Mouse (Mus musculus) neural tube, embryonic 12.5 days (tissue): Measurements from ENCODE around the gene Rdh5. TPM values are rescaled to one million over a fixed set of nuclear protein-coding genes. Genes with fewer than 3 reads are reported as not detected.

Experiments
- ATAC-seq: fragments of 200-750 bp; cut with Nextera tagmentation; 2 replicates; pipeline ENCODE4 v1.8.0; 2017; ENCODE audit warnings: low read depth, mild to moderate bottlenecking, moderate TSS enrichment, moderate library complexity; ENCODE audit not compliant: low FRiP score
- H3K27ac ChIP-seq: fragments of 300-500 bp; sonication (generic); 2 replicates; pipeline ENCODE4 v1.5.1; 2016
- H3K27me3 ChIP-seq: fragments of 300-500 bp; sonication (generic); replicated peaks from 2 replicates; pipeline ENCODE4 v1.6.1; 2016; ENCODE audit warnings: mild to moderate bottlenecking
- H3K36me3 ChIP-seq: fragments of 300-500 bp; sonication (generic); 2 replicates; pipeline ENCODE4 v1.6.1; 2016; ENCODE audit warnings: mild to moderate bottlenecking
- H3K4me1 ChIP-seq: fragments of 300-500 bp; sonication (generic); 2 replicates; pipeline ENCODE4 v1.6.1; 2016
- H3K4me2 ChIP-seq: fragments of 300-500 bp; sonication (generic); replicated peaks from 2 replicates; pipeline ENCODE4 v1.6.1; 2016; ENCODE audit warnings: mild to moderate bottlenecking
- H3K4me3 ChIP-seq: fragments of 300-500 bp; sonication (generic); 2 replicates; pipeline ENCODE4 v1.5.1; 2016
- H3K9ac ChIP-seq: fragments of 300-500 bp; sonication (generic); 2 replicates; pipeline ENCODE4 v1.6.1; 2016; ENCODE audit warnings: mild to moderate bottlenecking
- H3K9me3 ChIP-seq: fragments of 300-500 bp; sonication (generic); 2 replicates; pipeline ENCODE4 v1.6.1; 2016; ENCODE audit warnings: mild to moderate bottlenecking
- WGBS: fragments of 180-500 bp; shearing (Covaris S2); methylation state at CpG from one replicate; pipeline ENCODE4 v1.1.7; 2016; 5-methylcytosine and 5-hydroxymethylcytosine counted together
- polyA plus RNA-seq: library from polyadenylated mRNA; unstranded; fragments of >200 nt; fragmentation: Nextera tagmentation; extraction: Ambion mirVana; gene quantifications from 2 replicates; pipeline ENCODE4 v1.2.1, GENCODE M21; 2016

Rdh5 gene
- polyA plus RNA-seq: 13.5 and 15.7 TPM in 2 replicates

- WGBS: 8% methylated on average over 1 of the region's 1 CpGs
- H3K4me2 ChIP-seq: peak within 1 kb of the TSS; percentile 67
- peak within 1 kb of the TSS; percentile 84 for H3K4me3 ChIP-seq
Measured at GRCm38 (mm10) chr10:128922822-128923012, at the start of gene Rdh5. Gene Rdh5, minus strand, starts transcription at chr10:128922888.

GRCm38 (mm10) chr10:128970740-128971250 is 48.1 kb upstream of the Rdh5 start:
- Histone ChIP-seq H3K9me3 (no peaks in the 10 kb centered on the region), H3K27ac (no peak overlapping the region), H3K9ac (no peak overlapping the region), H3K4me1 (no peaks in the 10 kb centered on the region), H3K27me3 (no peaks in the 10 kb centered on the region), H3K36me3 (no peaks in the 10 kb centered on the region), H3K4me2 (no peak overlapping the region), H3K4me3 (no peak overlapping the region)
- ATAC-seq: no peak
- 53% methylated on average over 1 of the region's 1 CpGs for WGBS

More at GRCm38 (mm10) chr10:128922822-128923012, at the start of gene Rdh5:
- peak within 1 kb of the TSS; percentile 76 for H3K9ac ChIP-seq
- no peaks in the 10 kb centered on the region for H3K27me3 ChIP-seq
- peaks cover 35% of the 10 kb centered on the region for H3K4me1 ChIP-seq
- ATAC-seq: no peak
- peak within 1 kb of the TSS; percentile 78 for H3K27ac ChIP-seq
- peaks cover 5% of the 10 kb centered on the region; the same call in 1 of the 2 replicates for H3K36me3 ChIP-seq
- no peaks in the 10 kb centered on the region for H3K9me3 ChIP-seq

DNA sequence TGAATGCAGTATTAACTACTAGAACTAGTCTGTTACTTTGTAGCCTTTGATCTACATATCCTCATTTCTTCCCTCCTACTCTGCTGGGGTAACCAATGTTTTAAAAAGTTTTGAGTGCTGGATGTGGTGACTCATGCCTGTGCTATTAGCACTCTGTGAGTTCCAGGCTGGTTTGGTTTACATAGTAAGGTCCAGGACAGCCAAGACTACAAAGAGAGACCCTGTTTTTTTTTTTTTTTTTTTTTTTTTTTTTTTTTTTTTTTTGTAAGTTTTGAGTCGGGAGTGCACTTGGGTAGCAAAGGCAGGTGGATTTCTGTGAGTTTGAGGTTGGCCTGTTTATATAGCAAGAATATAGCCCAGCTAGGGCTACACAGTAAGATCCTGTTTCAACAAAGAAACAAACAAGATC is 45.7 kb upstream of the Rdh5 start:
- no peaks in the 10 kb centered on the region for H3K36me3 ChIP-seq
- ATAC-seq: no peak
- H3K4me3 ChIP-seq: no peak overlapping the region
- H3K9ac ChIP-seq: no peak overlapping the region
- 44% methylated on average over 1 of the region's 1 CpGs for WGBS
- H3K9me3 ChIP-seq: no peaks in the 10 kb centered on the region
- no peaks in the 10 kb centered on the region for H3K4me1 ChIP-seq
- H3K27me3 ChIP-seq: no peaks in the 10 kb centered on the region
- H3K27ac ChIP-seq: no peak overlapping the region
- H3K4me2 ChIP-seq: no peak overlapping the region

DNA sequence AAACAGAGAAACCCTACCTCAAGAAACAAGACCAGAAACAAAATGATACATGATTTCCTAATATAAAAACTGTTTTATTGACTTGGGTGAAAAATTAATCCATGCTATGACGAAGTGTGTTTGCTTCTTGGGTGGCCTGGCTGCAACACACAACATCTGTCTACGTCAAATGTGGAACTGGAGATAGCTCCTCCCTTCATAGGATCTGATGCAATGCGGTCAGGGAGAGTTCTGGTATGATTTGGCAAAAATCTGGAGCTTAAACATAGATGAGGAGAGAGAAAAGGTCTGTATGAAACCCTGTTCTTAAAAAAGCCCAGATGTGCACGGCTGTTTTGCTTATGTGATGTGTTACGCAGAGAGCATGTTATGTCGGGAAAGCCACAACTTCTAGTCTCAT is 43.2 kb upstream of the Rdh5 start:
- Histone ChIP-seq H3K9ac (no peak overlapping the region), H3K4me2 (no peak overlapping the region), H3K27me3 (no peaks in the 10 kb centered on the region), H3K4me1 (no peaks in the 10 kb centered on the region), H3K27ac (no peak overlapping the region), H3K9me3 (no peaks in the 10 kb centered on the region), H3K4me3 (no peak overlapping the region), H3K36me3 (no peaks in the 10 kb centered on the region)
- WGBS: 91% methylated on average over 6 of the region's 6 CpGs
- no peak for ATAC-seq

GRCm38 (mm10) chr10:128964961-128965360 is 42.3 kb upstream of the Rdh5 start:
- H3K9ac ChIP-seq: no peak overlapping the region
- no peak overlapping the region for H3K4me2 ChIP-seq
- H3K9me3 ChIP-seq: no peaks in the 10 kb centered on the region
- H3K27me3 ChIP-seq: no peaks in the 10 kb centered on the region
- no peak overlapping the region for H3K27ac ChIP-seq
- ATAC-seq: no peak
- H3K4me1 ChIP-seq: no peaks in the 10 kb centered on the region
- WGBS: 73% methylated on average over 2 of the region's 2 CpGs
- no peak overlapping the region for H3K4me3 ChIP-seq
- no peaks in the 10 kb centered on the region for H3K36me3 ChIP-seq

- no peak for ATAC-seq
- no peak within 1 kb of the TSS for H3K4me2 ChIP-seq
- no peaks in the 10 kb centered on the region for H3K36me3 ChIP-seq
- 84% methylated on average over 12 of the region's 12 CpGs for WGBS
- H3K9me3 ChIP-seq: no peaks in the 10 kb centered on the region
- H3K9ac ChIP-seq: no peak within 1 kb of the TSS
- no peak within 1 kb of the TSS for H3K4me3 ChIP-seq
- H3K4me1 ChIP-seq: no peaks in the 10 kb centered on the region
- H3K27me3 ChIP-seq: no peaks in the 10 kb centered on the region
- H3K27ac ChIP-seq: no peak within 1 kb of the TSS
Measured at GRCm38 (mm10) chr10:128960590-128961584, 38.2 kb upstream of the Rdh5 start, which contains the start of gene Mettl7b. Gene Mettl7b, minus strand, starts transcription at chr10:128960988.

DNA sequence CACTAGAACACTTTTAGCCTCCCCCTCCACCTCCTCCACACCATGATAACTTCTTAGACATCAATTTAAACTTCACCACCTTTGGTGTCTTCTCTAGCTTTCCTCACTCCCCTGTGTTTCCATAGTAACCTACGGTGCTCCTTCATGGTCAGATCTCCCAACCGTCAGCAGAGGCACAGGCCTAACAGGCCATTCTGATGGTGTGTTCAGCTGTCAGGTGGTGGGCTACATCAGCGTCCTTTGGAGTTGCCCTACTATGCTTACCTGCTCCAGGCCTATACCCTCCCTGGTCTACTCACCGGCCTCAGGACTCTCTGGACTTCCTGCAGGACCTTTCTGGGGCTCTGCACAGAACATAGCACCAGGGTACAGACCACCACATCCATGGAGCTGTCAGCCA is 37.5 kb upstream of the Rdh5 start:
- no peak for ATAC-seq
- Histone ChIP-seq H3K9me3 (no peaks in the 10 kb centered on the region), H3K27me3 (no peaks in the 10 kb centered on the region), H3K27ac (no peak overlapping the region), H3K4me3 (no peak overlapping the region), H3K4me1 (no peaks in the 10 kb centered on the region), H3K36me3 (no peaks in the 10 kb centered on the region), H3K9ac (no peak overlapping the region), H3K4me2 (no peak overlapping the region)
- 78% methylated on average over 4 of the region's 4 CpGs for WGBS

- no peak overlapping the region for H3K9ac ChIP-seq
- H3K27ac ChIP-seq: no peak overlapping the region
- no peak overlapping the region for H3K4me3 ChIP-seq
- WGBS: 81% methylated on average over 10 of the region's 10 CpGs
- H3K4me2 ChIP-seq: no peak overlapping the region
- no peak for ATAC-seq
- no peaks in the 10 kb centered on the region for H3K4me1 ChIP-seq
- H3K36me3 ChIP-seq: no peaks in the 10 kb centered on the region
- no peaks in the 10 kb centered on the region for H3K27me3 ChIP-seq
- no peaks in the 10 kb centered on the region for H3K9me3 ChIP-seq
Measured at GRCm38 (mm10) chr10:128958340-128958739, 35.7 kb upstream of the Rdh5 start.

DNA sequence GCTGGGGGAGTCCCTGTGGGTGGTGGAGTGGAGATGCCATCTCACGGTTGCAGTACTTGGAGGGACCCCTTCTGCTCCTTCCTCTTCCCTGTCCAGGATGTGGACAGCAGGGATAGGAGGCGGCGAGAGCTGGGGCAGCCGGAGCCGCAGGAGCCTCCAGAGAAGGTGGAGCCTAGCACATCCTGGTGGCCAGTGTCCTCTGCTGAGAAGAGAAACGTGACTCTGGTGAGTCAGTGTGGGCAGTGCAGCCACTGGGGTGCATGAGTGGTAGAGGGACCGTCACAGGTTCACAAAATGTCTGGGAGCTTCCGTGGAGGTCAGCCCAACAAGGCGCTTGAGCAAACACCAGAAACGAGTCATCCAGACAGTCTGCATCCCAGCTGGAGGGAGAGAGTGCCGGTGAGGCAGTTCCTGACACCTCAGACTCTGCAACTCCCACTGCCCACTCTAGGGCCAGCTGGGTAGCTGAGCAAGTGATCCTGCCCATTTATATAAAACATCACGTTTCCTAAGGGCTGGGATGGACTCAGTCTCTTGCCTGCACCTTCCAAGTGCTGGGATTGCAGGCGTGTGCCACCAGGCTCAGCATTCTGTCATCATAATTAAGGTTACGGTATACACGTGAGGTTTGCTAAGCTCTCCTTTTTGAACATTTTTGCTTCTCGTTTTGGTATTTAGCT is 27.7 kb upstream of the Rdh5 start:
- no peak for ATAC-seq
- Histone ChIP-seq H3K27me3 (no peaks in the 10 kb centered on the region), H3K27ac (no peak overlapping the region), H3K4me2 (no peak overlapping the region), H3K4me1 (no peaks in the 10 kb centered on the region), H3K9me3 (no peaks in the 10 kb centered on the region), H3K4me3 (no peak overlapping the region), H3K9ac (no peak overlapping the region), H3K36me3 (no peaks in the 10 kb centered on the region)
- 75% methylated on average over 16 of the region's 16 CpGs for WGBS

DNA sequence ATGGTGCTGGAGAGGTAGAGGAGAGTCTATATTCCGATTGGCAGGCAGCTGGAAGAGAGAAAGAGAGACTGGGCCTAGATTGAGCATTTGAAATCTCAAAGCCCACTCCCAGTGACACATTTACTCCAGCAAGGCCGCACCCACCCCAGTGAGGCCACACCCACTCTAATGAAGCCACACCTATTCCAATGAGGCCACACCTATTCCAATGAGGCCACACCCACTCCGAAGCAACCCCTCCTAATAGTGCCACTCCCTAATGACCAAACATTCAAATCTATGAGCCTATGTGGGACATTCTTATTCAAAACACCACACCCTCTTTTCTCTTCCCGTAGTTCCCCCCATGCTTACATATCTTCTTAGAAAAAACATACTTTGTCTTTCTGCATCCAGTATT is 24.8 kb upstream of the Rdh5 start:
- 88% methylated on average over 4 of the region's 4 CpGs for WGBS
- no peak overlapping the region for H3K9ac ChIP-seq
- no peak overlapping the region for H3K4me2 ChIP-seq
- no peak for ATAC-seq
- H3K27ac ChIP-seq: no peak overlapping the region
- no peaks in the 10 kb centered on the region for H3K27me3 ChIP-seq
- H3K4me1 ChIP-seq: no peaks in the 10 kb centered on the region
- no peaks in the 10 kb centered on the region for H3K36me3 ChIP-seq
- no peaks in the 10 kb centered on the region for H3K9me3 ChIP-seq
- no peak overlapping the region for H3K4me3 ChIP-seq

DNA sequence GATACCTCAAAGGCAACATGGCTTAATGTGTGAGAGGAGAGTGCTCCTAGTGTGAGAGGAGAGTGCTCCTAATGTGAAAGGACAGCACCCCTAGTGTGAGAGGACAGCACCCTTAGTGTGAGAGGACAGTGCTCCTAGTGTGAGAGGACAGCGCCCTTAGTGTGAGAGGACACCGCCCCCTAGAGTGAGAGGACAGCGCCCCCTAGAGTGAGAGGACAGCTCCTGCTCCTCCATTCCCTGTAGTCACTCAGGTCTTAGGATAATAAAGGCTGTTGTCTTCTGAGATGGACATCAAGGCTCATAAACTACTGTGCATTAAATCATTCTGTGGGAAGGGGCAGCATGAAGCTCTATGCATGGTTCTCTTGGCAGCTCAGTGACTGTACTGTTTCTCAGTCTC is 23.0 kb upstream of the Rdh5 start:
- Histone ChIP-seq H3K9ac (no peak overlapping the region), H3K9me3 (no peaks in the 10 kb centered on the region), H3K4me3 (no peak overlapping the region), H3K4me1 (no peaks in the 10 kb centered on the region), H3K4me2 (no peak overlapping the region), H3K36me3 (no peaks in the 10 kb centered on the region), H3K27ac (no peak overlapping the region), H3K27me3 (no peaks in the 10 kb centered on the region)
- ATAC-seq: no peak
- 22% methylated on average over 3 of the region's 3 CpGs for WGBS

DNA sequence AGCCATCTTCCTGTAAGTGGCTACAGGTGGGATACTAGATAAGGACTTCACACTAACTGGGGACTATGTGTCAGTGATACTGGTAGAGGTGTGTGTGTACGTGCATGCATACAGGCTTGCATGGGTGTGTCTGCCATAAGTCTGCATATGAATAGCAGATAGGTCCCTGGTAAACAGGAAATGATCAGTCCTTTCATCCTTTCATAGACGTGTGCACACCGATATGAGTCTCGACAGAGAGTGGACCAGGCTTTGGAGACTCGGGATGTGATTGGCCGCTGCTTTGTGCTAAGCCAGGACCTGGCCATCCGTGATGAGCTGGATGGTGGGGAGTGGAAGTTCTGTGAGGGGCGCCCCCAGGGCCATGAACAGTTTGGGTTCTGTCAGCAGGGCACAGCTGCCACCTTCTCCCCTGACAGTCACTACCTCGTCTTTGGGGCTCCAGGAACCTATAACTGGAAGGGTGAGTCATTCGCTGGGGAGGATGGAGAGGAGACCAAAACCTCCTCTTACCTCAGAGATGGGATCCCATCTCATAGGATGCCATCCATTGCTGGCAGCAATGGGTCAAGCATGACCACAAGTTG is 17.9 kb upstream of the Rdh5 start:
- no peaks in the 10 kb centered on the region for H3K4me1 ChIP-seq
- ATAC-seq: no peak
- 87% methylated on average over 10 of the region's 10 CpGs for WGBS
- H3K9me3 ChIP-seq: no peaks in the 10 kb centered on the region
- no peak overlapping the region for H3K27ac ChIP-seq
- no peak overlapping the region for H3K9ac ChIP-seq
- no peak overlapping the region for H3K4me3 ChIP-seq
- H3K36me3 ChIP-seq: no peaks in the 10 kb centered on the region
- H3K27me3 ChIP-seq: peaks cover 7% of the 10 kb centered on the region; the same call in 1 of the 2 replicates
- H3K4me2 ChIP-seq: no peak overlapping the region
